Mouse (Mus musculus) c-Kit-positive CD71-positive TER-119-positive erythroid progenitor cells, embryonic 14.5 days (primary cell): ENCODE data around the gene Gab1.
A peak's percentile ranks its signal among the peaks of the same experiment; 100 is the strongest.

Experiments used
- DNase-seq: peaks from one replicate; pipeline ENCODE4 v3.0.0-alpha.2; 2013; ENCODE audit warnings: low spot score

Gab1 gene

DNA sequence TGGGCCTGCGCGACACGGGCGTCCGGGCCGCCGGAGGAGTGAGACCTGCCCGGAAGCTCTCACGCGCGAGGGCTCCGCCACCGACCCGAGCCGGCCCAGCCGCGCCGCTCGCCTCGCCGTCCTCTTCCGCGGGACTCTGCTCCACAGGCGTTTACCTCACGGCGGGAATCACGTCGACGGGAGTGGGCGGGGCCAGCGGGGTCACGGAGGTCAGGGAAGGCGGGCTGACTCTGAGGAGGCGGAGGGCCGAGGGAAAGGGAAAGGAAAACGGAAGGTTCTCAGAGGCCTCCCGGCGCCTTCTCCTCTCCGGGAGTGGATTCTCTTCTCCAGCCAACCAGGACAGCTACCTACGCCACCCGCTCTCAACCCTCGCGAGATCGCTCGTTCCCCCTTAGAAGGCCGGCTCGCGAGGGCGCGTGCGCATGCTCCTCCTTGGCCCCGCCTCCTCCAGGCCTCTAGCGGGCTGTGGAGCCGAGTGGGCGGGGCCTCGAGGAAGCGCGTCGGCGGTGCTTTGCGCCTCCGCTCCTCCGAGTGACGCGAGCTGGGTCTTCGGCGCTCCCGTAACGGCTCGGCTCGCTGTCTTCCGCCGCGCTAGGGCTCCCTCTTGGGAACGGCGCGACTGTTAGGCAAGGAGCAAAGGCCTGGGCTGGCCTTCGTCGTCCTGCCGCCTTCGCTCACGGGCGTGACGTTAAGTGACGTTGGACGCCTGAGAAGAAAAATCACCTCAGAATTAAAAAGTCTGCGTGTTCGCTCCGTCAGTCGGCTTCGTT lies 141.0 kb downstream of the Gab1 start, which contains the start of gene Smarca5:
Gene Smarca5 (minus strand): TSS at position 343 of the 770 bp plus-strand sequence.
- DNase-seq = peak; percentile 86

DNA sequence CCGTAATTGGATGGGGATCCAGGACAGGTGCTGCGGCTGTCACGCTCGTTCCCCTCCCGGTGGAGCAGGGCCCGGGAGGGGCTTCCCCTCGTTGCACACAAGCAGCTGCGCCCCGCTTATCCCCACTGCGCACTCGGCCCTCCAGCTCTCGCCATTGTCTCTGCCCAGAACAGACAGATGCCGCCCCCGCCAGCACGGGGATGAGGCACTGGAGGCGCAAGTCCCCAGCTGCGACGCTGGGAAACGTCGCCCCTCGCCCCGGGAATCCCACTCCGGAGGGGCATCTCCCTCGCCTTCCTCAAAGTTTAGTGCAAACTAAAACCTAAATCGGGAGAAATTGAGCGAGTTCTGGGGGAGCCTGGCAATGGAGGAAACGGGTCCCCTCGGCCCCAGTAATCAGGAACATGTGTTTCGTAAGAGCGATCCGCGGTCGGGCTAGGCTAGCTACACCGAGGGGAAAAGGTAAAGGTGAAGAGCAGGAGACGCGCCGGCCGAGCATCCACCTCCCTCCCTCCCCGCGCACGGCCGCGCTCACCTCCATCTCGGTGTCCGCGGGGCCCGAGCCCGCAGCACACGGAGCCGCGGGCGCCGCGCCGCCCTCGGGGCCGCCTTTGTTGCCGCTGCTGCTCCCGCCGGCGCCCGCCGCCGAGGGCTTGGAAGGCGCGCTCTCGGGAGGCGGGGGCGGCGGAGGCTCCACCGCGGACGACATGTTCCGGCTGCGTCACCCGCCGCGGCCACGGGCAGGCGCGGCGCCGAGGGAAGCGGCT lies 141.7 kb downstream of the Gab1 start:
- peak; percentile 41 for DNase-seq

GRCm38 (mm10) chr8:80738046-80738387 lies 142.3 kb downstream of the Gab1 start:
- no peak for DNase-seq

DNA sequence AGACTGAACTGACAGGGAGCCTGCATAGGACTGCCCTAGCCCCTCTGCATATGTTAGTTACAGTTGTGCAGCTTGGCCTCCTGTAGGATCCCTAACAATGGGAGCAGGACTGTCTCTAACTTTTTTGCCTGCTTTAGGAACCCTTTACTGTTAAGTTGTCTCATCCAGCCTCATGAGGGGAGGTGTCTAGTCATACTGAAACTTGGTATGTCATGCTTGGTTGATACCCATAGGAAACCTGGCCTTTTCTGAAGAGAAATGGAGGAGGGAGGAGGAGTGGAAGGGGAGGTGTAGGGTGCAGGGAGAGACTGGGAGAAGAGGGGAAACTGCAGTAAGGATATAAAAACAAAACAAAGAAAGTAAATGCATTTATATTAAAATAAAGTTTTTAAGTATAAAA lies 148.0 kb downstream of the Gab1 start:
- DNase-seq = no peak

DNA sequence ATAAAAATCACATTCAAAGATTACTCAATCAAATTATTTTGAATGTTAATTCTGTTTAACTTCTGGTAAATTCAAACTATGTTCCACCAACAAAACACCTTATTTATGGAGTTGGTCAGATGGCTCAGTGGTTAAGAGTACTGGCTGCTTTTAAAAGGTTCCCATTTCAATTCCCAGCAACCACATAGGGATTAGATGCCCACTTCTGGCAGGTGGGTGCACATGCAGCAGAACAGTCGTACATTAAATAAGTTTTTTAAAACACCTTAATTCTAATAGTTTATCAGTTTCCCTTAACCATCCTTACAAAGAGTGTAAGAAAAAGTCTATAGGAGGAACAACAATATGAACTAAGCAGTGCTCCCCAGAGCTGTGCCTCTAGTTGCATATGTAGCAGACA lies 165.9 kb downstream of the Gab1 start:
- DNase-seq = no peak
